Mouse (Mus musculus) frontal cortex, postnatal 10 days (tissue): Measurements from ENCODE around the gene Atg101.

Experiments used
- DNase-seq, 2 experiments: peaks; one replicate each; pipeline ENCODE4 v3.0.0; 2022; ENCODE audit warnings: low spot score in 2 of 2, mixed read lengths in 1 of 2

The Atg101 gene

GRCm38 (mm10) chr15:101283183-101283910 is 725 bp upstream of the Atg101 start:
- DNase-seq = no peak

DNA sequence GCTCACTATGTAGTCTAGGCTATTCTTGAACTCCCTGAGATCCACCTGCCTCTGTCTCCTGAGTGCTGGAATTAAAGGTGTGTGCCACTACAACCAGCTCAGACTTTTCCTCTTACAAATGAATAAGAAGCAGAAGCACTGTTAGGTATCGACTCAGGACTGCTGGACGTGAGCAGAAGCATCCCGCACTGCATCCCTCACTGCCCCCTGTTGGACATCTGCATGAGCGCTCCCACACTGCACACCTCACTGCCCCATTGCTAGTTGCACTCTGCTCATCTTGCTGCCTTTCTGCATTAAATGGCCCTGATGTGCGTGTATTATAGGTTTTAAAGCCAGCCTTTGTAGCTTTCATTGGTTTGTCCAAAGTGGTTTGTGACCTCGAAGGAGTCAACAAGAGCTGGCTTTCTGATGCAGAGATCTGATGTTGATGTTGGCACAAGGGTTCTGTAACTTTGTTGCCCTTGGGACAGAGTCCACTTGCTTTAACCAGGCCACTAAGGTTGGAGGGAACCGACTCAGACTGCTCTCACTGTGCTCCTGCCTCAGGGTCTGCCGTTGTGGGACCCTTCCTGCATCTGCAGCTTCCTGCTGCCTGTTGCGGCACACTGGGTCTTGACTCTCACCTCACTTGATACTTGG is 2.2 kb downstream of the Atg101 start:
- no peak for DNase-seq

- no peak for DNase-seq
Observed at GRCm38 (mm10) chr15:101287361-101287760, 3.3 kb downstream of the Atg101 start.

- no peak for DNase-seq
Observed at GRCm38 (mm10) chr15:101290354-101290753, 6.3 kb downstream of the Atg101 start.

GRCm38 (mm10) chr15:101292012-101292411 is 7.9 kb downstream of the Atg101 start:
- DNase-seq = no peak

DNA sequence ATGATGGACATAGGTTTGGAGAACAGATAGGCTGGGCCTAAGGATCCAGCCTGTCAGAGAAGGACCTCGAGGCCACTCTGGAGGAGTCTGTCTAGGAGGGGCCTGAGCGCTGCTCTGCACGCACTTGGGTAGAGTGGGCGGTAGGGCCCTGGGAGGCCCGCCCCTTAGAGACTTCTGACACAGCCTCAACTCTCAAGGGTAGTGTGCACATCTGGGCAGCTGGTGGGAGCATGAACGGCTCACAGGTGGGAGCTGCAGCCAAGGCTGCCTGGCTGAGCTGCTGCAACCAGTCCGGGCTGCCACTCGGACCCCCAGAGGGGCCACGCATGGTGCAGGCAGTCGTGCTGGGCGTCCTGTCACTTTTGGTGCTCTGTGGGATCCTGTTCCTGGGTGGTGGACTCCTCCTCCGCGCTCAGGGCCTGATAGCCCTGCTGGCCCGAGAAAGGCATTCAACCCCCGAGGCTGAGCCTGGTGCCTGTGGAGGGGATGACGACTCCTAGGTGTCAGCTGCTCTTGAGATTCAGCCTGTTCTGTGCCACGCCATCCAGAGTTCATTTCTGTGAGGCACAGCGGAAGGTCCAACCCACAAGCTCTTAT is 9.1 kb downstream of the Atg101 start, which contains the start of gene 6030408B16Rik:
Gene 6030408B16Rik (plus strand): TSS at position 188 of the 597 bp plus-strand sequence.
- DNase-seq = no peak

DNA sequence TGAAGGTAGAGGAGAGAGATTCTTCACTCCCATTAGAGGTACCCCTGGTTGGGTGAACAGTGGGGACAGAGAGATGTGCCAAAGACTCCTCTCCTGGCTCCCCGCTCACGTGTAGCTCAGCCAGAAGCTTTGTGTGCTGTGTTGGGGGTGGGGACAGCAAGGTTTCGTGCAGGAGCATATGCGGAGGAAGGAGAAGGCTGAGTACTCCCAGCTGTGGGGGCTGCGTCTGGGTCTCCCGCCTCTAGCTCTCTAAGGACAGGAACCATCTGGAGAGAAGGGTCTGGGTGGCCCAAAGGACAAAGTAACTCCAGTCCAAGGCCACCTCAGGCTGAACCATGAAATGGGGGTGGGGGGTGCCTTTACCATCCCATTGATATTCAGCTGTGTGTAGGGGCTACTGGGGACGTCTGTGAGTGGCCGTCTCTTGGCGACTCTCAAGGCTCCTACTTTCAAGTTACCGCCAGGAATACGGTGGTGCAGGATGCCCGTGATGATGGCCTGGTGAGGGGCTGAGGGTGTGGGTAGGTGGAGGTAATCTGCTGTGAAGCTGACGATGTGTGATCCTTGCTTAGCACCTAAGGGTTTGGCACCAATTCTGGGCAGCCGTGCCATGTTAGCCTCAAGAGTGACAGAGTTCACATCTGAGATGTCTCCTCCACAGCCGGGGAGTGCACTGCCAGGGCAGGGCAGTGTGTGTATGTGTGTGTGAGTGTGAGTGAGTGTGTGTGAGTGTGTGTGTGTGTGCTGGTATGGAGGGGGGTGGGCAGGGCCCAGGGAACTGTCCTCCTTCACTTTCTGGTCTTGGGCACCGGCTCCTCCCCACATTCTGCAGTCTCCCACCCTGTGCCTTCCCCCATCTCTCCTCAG is 10.2 kb downstream of the Atg101 start:
- no peak for DNase-seq

- no peak for DNase-seq
Observed at GRCm38 (mm10) chr15:101295106-101295505, 11.0 kb downstream of the Atg101 start.

DNA sequence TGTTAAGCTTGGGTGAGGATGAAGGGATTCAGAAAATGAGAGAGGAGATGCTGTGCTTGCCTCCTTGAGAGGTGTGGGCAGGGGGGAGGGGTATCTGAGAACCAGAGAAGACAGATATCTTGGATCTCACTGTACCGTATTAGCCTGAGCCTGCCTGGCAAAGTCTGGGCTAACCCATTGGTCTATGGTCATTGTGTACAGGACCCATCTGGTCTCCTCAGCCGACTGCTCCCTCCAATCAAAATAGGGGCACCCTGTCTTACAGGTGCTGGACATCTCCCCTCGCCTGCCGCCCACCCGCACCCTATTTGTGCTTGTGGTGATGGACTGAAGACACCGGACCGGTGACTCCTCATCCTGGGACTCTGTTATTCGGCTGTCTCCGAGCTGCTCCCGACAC is 11.5 kb downstream of the Atg101 start:
- no peak for DNase-seq

DNA sequence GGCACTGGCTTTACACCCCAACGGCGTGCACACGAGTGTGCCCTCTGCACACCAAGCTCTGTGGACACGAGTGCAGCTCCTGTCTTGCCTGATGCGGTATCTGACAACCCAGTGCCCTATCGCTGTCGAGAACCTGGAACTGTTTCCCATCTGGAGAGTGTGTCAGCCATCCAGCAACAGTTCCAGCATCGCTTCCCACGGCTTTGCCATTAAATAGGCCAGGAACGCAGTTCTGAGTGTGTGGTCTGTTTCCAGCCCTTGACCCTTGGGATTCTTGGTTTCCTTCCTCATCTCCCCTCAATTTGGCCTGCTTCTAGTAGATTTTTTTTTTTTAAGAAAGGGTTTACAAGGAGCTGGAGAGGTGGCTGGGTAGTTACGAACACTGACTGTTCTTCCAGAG is 12.0 kb downstream of the Atg101 start:
- no peak for DNase-seq

- no peak for DNase-seq
Observed at GRCm38 (mm10) chr15:101297988-101298387, 13.9 kb downstream of the Atg101 start.

DNA sequence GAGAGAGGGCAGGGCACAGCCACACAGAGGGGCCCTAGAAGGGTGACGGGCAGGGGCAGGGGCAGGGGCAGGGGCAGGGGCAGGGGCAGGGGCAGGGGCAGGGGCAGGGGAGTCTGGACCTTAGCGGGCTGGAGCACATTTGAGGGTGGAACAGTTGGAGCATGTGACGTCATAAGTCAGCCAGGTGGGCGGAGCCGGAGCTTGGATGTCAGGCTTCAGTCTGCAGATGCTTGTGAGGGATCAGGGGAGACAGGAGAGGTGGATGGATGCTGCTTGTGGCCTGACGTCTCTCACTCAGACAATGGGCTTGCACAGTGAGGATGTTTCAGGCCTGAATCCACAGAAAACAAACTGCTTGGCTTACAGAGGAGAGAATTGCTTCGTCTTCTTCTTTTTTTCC is 14.5 kb downstream of the Atg101 start:
- DNase-seq = no peak

DNA sequence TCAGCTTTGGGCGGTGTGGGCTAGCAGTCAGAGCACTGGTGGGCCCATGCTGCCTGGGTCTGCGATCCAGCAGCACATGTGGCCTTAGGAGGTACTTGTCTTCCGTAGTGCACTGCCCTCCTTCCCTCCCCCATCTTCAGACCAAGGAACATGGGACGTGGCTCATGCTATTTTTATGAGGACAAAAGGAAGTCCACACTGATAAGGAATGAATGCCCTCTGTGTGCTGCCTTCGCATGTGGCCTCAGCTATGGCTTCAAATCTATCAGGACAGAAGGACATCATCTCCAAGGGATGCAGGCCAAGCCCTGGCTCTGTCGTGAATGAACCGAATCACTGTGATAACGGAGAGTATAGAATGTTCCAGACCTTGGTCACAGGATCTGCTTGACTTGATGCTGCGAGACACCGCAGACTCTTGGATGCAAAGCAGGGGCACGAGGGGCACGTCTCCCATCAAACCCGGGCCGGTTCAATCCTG is 15.4 kb downstream of the Atg101 start:
- DNase-seq = no peak

GRCm38 (mm10) chr15:101300128-101300527 is 16.1 kb downstream of the Atg101 start:
- no peak for DNase-seq

DNA sequence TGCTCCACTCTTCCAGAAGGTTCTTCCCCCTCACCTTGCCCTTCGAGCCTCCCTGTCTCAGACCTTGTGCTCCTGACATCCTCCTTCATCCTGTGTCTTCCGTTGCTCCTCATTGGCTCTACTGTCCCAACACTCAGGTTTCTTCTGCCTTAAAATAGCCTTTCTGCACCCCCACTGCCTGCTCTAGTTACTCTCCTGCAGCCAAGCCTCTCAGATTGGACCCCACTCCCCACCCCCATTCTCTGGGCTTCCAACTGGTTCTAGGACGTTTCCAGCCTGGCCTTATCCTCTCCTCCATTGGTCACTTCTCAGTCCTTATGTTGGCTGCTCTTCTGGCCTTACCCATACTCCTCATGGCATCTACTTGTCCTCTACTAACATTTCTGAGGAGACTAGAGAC is 18.1 kb downstream of the Atg101 start:
- DNase-seq = no peak

GRCm38 (mm10) chr15:101303830-101304229 is 19.8 kb downstream of the Atg101 start:
- no peak for DNase-seq

- DNase-seq = no peak
Observed at GRCm38 (mm10) chr15:101306459-101306858, 22.4 kb downstream of the Atg101 start.

DNA sequence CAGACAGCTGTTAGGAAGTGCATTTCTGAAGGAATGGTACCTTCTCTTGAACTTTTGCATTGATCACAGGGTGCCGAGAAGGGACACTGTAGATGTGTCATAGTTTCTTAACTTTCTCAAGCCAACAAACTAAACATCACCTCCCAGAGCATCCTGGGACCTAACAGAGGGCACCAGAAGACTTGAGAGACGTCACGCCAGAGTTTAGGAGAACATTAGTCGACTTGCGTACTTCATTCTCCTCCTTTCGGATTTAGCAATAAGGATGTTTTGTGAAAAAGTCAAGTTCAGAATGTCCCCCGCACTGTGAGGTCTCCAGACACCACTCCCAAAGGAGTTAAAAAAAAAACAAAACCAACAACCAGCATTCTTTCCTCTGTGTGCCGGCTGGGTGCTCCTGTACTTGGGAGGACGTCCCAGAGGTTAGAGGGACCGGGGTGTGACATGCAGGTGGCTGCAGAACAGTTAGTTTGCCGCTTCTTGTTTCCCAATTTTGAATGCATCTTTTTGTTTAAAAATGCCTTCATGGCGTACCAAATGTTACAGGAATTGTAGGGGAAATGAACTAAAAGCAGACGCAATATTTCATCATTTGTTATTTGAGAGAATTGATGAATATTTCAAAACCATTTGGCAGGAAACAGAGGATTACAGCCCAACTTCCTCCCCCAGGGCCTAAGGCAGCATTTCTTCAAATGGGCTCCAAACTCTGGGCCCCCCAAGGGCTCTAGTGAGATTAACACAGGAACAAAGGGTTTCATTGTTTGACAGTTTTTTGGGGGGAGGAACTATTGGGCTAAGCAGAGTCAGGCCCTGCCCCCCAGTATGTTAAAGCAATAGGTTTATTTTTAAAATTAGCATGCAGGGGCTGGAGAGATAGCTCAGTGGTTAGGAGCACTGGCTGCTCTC is 24.6 kb downstream of the Atg101 start:
- DNase-seq = no peak

DNA sequence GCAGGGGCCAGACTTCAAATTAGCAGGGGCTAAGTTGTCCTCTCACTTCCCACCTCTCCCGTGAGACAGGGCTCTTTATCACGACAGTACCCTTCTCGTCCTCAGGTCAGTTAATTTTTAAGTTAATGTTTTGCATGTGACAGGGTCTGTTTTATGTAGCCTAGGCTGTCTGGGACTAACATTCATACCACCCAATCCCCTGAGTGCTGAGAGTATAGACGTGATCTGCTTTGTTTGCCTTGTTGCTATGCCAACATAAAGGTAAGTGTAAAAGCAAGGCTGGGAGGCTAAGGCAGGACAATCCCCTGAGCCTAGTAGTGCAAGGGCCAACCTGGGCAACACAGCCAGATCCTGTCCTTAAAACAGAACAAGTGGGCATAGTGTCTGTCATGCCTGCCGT is 25.4 kb downstream of the Atg101 start:
- no peak for DNase-seq

DNA sequence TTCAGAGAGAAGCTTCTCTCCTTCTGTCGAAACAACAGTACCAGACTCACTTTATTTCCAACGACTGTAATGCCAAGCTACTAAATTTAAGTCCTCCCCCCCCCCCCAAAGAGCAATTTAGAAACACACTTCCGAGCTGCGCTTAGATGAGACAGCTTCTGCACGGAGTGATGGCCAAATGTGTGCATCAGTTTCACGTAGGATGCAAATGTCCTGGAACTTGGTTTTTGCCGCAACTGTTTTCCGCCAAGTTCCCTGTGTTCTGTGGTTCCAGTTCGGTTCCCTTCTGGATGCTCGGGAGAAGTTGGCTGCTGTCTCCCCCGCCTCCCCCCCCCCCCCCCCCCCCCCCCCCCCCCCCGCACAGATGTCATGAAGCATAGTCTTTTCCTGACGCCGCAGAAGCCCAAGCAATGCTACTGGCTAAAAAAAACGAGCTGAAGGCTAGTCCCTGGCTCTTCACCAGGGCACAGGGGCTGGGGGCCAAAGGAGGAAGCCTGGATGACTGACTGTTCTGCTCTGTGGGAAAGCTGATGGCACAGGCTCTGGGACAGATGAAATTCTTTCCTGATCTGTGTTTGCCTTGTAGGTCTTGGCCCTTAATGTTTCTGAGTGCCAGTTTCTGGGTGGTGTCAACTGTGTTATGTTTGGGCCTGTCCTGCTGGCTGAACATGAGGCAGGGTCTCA is 27.2 kb downstream of the Atg101 start:
- DNase-seq = no peak
